Mouse (Mus musculus): ENCODE measurements at regions not wholly inside any gene's neighbourhood (a gene's known extent, or its start where the extent isn't known, plus 50 kb on each side); places are given as distances from the start of the nearest gene placed in this dataset.

DNA sequence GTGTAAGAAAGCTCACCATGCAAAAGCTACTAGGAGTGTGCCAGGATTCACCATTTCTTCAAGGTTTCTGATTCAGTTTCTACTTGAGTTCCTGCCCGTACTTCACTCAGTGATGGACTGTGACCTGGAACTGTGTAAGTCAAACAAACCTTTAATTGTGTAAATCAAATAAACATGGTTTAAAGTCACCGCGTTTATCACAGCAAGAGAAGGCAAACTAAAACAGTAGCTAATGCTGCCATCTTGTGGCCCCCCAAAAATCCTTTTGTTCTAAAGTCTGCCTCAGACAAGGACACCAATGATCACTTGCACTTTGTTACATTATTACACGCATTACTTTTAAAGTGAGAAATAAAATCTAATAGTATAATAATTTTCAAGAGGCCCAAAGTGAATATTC lies 63.6 kb upstream of the Dcx start:
- peak; percentile 3 for DNase-seq (ENCODE audit: low read depth)
